Mouse (Mus musculus): Measurements from ENCODE around the gene Ftl1.

DNA sequence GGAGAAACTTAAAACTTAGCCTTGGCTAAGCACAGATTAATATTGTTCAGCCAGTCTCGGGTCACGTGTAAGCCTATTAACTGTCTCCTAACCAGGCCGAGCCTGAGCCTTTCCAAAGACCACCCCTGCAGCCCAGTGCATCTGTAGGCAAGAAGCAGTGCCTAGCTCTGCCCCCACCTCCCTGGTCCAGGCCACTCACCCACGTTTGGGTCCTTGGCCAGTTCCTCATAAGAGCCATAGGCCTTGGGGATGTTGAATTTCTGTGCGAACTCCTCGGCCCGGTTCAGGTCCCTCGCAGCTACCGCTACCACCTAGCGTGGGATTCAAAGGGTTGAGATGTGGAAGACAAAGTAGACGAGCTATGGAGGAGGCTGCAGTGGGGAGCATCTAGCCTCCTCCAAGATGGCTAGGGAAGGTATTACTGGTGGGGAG lies 28.2 kb upstream of the Ftl1 start:
- TF ChIP-seq GATA1 (IDR thresholded peaks at IDR 0.05; ENCODE audit: borderline replicate concordance, low read length) (no peak), FLI1 (IDR thresholded peaks at IDR 0.05; ENCODE audit: low read length) (no peak)
